Mouse (Mus musculus): Measurements from ENCODE around the gene Vamp1.

Vamp1 gene

DNA sequence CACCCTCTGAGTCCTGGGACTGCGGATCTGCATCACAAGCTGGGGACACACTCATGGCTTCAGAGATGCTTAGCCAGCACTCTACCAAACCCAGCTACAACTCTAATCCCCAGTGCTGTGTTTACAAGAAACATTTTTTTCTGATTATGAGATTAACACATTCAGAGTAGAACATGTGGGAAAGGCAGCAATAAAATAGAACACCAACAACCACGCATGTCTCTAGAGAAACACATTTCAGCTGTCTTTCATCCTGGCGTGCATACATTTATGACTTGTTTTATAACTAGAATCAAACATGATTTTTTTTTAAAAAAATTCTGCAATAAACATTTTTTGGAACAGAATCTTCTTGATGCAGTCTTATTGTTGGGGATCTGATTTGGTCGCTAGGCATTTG is 71.6 kb downstream of the Vamp1 start:
- no peak for DNase-seq (ENCODE audit: low spot score in 2 of 2)

DNA sequence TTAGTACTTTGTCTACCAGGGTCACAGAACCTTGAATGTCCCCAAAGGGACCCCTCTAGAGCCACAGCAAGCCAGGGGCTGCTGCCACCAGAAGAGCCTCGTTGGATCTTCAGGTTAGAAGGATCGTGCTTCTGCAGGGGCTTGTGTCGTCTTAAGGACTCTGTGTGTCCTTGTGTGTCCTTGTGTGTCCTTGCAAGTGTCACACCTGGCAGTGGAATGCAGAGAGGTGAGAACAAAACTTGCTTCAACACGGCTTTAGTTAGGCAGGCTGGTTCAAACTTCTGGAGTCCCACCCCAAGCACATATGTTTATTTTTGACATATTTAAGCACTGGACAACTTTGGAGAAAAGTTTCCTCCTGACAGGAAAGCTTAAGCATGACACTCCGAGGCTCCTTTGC is 73.4 kb downstream of the Vamp1 start:
- DNase-seq (ENCODE audit: low spot score in 2 of 2): no peak

DNA sequence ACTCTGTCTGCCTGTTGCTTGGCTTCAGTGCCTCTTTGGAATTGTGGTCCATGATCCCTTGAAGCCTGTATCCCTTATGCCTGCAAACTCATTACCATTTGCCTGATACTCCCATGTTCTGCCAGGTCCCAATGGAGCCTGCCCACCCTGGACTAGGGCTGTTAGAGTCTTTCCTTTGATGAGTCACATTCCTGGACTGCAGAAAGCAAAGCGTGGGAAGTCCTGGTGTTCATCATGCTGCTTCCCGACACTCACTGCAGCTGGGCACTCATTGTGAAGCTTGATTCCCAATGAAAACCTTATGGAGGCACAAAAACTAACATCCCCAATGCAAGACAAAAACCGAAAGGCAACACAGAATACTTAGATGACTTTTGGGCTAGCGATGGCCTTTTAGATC is 76.0 kb downstream of the Vamp1 start:
- DNase-seq (ENCODE audit: low spot score in 2 of 2): no peak

DNA sequence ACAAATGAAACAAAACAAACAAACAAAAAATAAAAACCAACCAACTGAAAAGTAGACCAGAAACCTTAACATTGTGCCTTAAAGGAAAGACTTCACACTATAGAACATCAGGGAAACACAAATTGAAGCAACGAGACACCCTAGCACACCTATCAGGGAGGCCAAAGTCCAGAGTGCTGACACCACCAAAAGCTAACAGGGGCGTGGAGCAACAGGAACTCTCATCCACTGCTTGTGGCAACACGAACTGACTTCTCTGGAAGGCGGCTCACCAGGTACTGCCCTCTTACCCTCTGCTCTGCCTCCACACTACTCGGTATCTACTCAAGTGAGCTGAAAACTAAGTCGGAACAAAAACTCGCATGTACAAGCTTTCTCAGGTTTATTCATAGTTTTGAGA is 76.9 kb downstream of the Vamp1 start:
- DNase-seq (ENCODE audit: low spot score in 2 of 2): no peak

DNA sequence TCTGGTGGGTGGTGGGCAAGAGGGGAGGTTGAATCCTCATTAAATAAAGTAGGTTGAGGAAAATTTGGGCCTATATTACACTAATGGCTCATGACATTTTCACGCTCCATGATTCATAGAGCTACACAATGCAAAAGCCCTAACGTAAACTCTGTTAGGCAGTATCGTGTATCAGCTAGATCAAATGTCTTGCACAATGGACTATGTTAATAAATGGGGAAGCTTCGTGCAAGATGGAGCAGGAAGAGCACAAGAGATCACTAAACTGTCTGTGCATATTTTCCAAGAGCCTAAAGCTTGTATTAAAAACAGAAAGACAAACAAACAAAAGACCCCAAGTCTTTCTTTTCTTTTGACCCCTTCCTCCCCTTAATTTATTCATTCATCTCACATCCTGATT is 78.7 kb downstream of the Vamp1 start:
- no peak for DNase-seq (ENCODE audit: low spot score in 2 of 2)
